Mouse (Mus musculus) ovary, postnatal 10 days (tissue): Measurements from ENCODE around the gene Wdr1.
A peak's percentile ranks its signal among the peaks of the same experiment; 100 is the strongest.
"Not testable (repeated sequence)": the region's sequence is repeated elsewhere in the genome, so short reads cannot be mapped to it uniquely, and the experiment has no call there.

Source experiments
- DNase-seq: peaks from one replicate; pipeline ENCODE4 v3.0.0; 2022; ENCODE audit warnings: low spot score

Gene Wdr1

GRCm38 (mm10) chr5:38563121-38563520, at the start of gene Wdr1:
Gene Wdr1, minus strand, starts transcription at chr5:38563221.
- DNase-seq = no peak

- no peak for DNase-seq
These were observed 48.1 kb upstream of the Wdr1 start for GRCm38 (mm10) chr5:38611118-38611517.

- DNase-seq = not testable (repeated sequence)
These were observed 45.2 kb upstream of the Wdr1 start for GRCm38 (mm10) chr5:38608219-38608618.

GRCm38 (mm10) chr5:38598647-38599304, 35.8 kb upstream of the Wdr1 start:
- DNase-seq = no peak

GRCm38 (mm10) chr5:38588924-38589323, 25.9 kb upstream of the Wdr1 start:
- DNase-seq = no peak

- no peak for DNase-seq
These were observed 22.4 kb upstream of the Wdr1 start for GRCm38 (mm10) chr5:38585450-38585849.

DNA sequence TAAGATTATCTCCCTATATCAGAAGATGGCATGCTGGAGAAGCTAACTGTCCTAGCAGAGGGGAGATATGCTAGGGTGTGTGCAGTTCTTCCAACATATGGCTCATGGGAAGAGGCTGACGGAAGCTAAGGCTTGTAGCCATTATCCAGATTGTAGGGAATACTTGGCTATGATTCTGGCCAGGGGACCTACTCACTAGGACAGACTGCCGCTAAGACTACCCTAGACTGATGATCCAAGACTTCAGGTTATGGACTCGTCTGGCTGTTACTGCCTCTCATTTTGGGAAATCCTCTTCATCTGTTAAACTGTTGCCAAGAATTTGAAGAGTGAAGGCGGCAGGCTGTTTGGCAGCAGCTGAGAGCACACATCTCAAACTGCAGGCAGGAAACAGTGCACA, 20.0 kb upstream of the Wdr1 start:
- DNase-seq = no peak

- no peak for DNase-seq
These were observed 17.7 kb upstream of the Wdr1 start for GRCm38 (mm10) chr5:38580703-38581102.

DNA sequence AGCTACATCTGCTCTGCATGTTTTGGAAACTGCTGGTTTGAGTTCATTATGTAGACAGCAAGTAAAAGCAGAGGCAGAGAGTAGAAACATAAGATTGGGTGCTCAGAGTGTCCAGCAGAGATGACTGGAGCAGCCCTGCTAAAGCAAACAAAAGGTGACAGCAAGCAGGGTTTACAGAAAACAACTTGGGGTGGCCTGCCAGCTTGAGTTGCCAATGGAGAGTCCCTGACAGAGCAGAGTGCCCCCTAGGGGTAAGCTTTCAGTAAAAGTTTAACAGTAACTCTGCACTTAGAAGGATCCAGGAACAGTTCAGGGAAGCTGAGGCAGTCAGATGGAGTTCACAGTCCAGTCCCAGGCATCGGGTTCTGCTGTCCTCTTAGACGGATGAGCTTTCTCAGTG, 7.9 kb upstream of the Wdr1 start:
- DNase-seq = no peak

- no peak for DNase-seq
These were observed 5.6 kb upstream of the Wdr1 start for GRCm38 (mm10) chr5:38568652-38569051.

GRCm38 (mm10) chr5:38564831-38565230, 1.8 kb upstream of the Wdr1 start:
- no peak for DNase-seq

DNA sequence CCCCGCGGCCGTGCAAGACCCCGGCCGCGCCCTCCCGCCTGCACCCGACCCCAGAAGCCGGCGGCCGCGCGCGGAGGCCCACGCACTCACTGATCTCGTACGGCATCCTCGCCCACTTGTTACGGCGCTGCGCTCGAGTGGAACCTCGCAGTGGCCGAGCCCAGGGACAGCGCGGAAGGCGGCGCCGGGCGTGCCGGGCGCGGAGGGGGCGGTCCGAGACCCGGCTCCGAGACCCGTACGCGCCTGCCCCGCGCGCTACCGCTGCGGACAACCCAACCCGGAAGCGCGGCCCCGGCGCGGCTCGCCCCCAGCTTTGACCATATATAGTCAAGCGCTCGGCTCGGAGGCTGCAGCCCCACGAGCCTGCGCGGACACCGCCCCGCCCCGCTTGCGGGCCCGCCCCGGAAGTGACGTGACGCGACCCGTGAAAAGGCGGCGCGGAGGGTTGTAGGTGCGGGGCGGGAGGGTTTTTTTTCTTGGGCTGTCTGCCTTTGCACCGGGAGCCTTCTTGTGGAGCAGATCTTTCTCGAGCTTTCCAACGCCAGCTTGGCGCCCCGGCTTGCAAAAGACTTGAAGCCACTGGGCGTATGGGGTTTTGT, 1.5 kb downstream of the Wdr1 start:
- DNase-seq = peak; percentile 98

- DNase-seq = no peak
These were observed 2.2 kb downstream of the Wdr1 start for GRCm38 (mm10) chr5:38560586-38561425.

DNA sequence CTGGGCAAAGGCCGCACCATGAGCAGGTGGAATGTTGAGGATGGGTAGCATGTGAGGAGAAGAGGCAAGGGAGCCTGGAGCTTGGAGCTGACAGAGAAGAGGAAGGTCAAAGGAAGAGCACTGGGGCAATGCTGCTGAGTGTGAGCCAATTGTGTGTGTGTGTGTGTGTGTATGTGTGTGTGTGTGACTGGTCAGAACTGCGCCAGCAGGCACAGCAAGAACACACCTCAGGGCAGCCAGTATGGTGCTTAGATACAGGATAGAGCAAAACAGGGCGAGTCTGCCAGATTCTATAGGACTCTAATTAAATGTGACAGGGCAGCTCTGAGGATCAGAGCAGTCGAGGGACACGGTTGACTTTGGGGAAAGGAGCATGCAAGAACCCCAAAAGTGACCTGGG, 4.2 kb downstream of the Wdr1 start:
- no peak for DNase-seq

DNA sequence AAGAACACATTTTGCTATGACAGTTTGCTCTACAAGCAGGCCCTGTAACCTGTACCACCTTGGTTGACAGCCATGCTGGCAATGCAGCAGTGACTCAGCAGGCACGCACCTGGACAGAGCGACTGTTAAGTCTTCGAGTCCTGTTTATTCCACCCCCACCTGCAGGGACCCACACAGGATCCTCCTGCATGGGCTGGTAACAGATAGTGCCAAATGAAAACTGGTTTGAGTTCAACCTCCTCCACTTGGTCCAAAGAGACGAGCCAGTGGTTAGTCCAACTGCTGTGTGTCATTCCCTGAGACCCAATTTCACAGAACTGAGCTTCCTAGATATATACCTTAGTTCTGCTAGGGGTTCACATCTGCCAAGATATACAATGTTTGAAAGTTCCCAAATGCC, 5.2 kb downstream of the Wdr1 start:
- no peak for DNase-seq

DNA sequence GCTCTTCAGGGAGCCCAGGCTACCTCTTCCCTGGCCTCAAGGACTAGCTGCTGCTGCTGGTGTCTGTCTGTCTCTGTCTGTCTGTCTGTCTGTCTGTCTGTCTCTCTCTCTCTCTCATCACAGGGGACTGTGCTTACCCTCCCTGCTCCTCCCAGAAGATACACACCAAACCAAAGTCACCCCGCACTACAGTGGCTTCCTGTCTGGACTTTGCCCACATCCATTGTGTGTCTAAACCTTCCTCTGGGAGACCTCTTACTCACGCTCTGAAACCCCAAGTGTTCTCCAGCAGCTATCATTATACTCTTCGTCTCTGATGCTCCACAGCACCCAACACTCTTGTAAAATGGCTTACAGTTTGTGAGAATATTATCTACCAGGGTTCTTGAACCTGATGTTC, 6.6 kb downstream of the Wdr1 start:
- no peak for DNase-seq

DNA sequence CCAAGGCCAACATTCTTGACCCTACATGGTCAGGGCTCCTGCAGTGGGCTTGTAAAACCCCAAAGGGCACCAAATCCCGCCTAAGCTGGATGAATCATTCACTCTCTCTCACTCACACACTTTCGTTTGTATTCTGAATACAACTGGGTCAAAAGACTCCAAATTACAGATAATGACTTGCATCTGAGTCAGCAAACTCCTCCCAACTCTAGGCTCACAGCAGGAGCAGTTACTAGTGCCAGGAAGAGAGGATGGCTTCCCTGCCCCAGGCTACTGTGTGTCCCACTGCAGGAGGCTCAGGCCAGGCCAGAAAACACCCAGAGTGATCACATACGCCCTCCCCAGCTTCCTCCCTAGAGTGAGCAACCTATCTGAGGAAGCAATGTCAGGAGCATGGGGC, 9.1 kb downstream of the Wdr1 start:
- DNase-seq = no peak

GRCm38 (mm10) chr5:38553491-38553890, 9.5 kb downstream of the Wdr1 start:
- DNase-seq = no peak

DNA sequence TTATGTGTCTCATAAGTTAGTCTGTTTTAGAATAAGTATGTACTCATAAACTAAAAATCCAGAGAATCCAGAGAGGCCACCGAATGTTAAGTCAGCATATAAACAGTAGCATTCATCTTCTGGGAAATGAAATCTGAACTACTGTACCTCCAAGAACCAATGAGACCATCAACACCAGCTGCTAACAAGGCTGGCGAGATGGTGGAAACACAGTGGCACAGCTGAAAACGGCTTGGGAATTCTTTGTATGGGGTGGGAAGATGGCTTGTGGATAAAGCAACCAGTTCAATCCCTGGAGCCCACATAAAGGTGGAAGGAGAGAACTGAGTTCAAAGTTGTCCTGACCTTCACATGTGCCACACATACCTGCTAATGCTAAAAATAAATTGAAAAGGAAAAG, 10.4 kb downstream of the Wdr1 start:
- no peak for DNase-seq

DNA sequence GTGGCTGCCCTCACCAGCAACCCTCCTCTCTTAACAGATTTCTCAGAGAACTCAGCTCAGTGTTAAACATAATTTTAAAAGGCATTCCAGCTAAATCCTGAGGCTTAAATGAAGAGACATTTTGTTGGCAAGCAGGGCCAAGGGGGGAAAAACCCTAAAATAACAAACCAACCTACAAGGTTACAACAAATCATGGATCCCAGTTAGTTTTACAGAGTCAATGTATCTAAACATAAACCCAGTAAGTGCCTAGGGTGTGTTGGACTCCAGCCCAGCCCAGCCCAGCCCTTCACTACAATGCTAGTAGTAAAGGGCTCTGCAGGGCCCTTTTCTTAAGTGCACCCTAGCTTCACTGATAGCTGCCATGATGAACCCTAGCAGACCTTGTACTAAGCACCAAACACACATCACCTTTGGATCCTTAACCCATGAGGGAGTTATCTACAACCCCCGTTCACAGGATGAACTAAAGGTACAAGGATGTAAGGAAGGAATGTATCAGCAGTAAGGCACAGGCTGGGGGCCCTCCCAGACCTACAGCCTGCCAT, 12.7 kb downstream of the Wdr1 start:
- no peak for DNase-seq

GRCm38 (mm10) chr5:38549461-38549909, 13.5 kb downstream of the Wdr1 start:
- DNase-seq = no peak

- no peak for DNase-seq
These were observed 15.6 kb downstream of the Wdr1 start for GRCm38 (mm10) chr5:38547375-38547774.
